Mouse (Mus musculus) neural tube, embryonic 13.5 days (tissue): ENCODE measurements around the gene Mettl24. TPM values are rescaled to one million over a fixed set of nuclear protein-coding genes. Genes with fewer than 3 reads are reported as not detected.
"Not testable (repeated sequence)": the region's sequence is repeated elsewhere in the genome, so short reads cannot be mapped to it uniquely, and the experiment has no call there.

ENCODE experiments used
- ATAC-seq: fragments of 200-750 bp; cut with Nextera tagmentation; 2 replicates; pipeline ENCODE4 v1.8.0; 2017; ENCODE audit warnings: low read depth, mild to moderate bottlenecking, moderate TSS enrichment, moderate library complexity
- H3K27ac ChIP-seq: fragments of 300-500 bp; sonication (generic); replicated peaks from 2 replicates; pipeline ENCODE4 v1.5.1; 2015; ENCODE audit warnings: moderate library complexity, mild to moderate bottlenecking, inconsistent platforms
- H3K27me3 ChIP-seq: fragments of 300-500 bp; sonication (generic); 2 replicates; pipeline ENCODE4 v1.6.1; 2015; ENCODE audit warnings: mild to moderate bottlenecking, inconsistent platforms
- H3K36me3 ChIP-seq: fragments of 300-500 bp; sonication (generic); 2 replicates; pipeline ENCODE4 v1.6.1; 2015; ENCODE audit warnings: mild to moderate bottlenecking, inconsistent platforms
- H3K4me1 ChIP-seq: fragments of 300-500 bp; sonication (generic); replicated peaks from 2 replicates; pipeline ENCODE4 v1.6.1; 2015; ENCODE audit warnings: inconsistent platforms
- H3K4me2 ChIP-seq: fragments of 300-500 bp; sonication (generic); 2 replicates; pipeline ENCODE4 v1.6.1; 2015; ENCODE audit warnings: inconsistent platforms, mild to moderate bottlenecking, moderate library complexity
- H3K4me3 ChIP-seq: fragments of 300-500 bp; sonication (generic); 2 replicates; pipeline ENCODE4 v1.5.1; 2015; ENCODE audit warnings: mild to moderate bottlenecking, inconsistent platforms
- H3K9ac ChIP-seq: fragments of 300-500 bp; sonication (generic); 2 replicates; pipeline ENCODE4 v1.6.1; 2015; ENCODE audit warnings: moderate library complexity, mild to moderate bottlenecking, inconsistent platforms
- H3K9me3 ChIP-seq: fragments of 300-500 bp; sonication (generic); 2 replicates; pipeline ENCODE4 v1.6.1; 2016; ENCODE audit warnings: inconsistent platforms
- WGBS: fragments of 180-500 bp; shearing (Covaris S2); methylation state at CpG from one replicate; pipeline ENCODE4 v1.1.7; 2015; 5-methylcytosine and 5-hydroxymethylcytosine counted together
- polyA plus RNA-seq: library from polyadenylated mRNA; unstranded; fragments of >200 nt; fragmentation: Nextera tagmentation; extraction: Ambion mirVana; gene quantifications from 2 replicates; pipeline ENCODE4 v1.2.1, GENCODE M21; 2015

Mettl24 gene
- polyA plus RNA-seq, 1 experiment from 2014 or later = 0.70 TPM

- ATAC-seq = 0 out of 2 replicates have a peak, but pooled peaks have one; percentile 46
Observed at GRCm38 (mm10) chr10:40751157-40751556, 68.1 kb downstream of the Mettl24 start.

GRCm38 (mm10) chr10:40753036-40753435 lies 70.0 kb downstream of the Mettl24 start:
- WGBS = 63% methylated on average over 3 of the region's 3 CpGs
- Histone ChIP-seq H3K27me3 (no peaks in the 10 kb centered on the region), H3K9ac (no peak overlapping the region), H3K4me2 (no peak overlapping the region), H3K27ac (no peak overlapping the region), H3K4me3 (no peak overlapping the region), H3K9me3 (no peaks in the 10 kb centered on the region), H3K36me3 (no peaks in the 10 kb centered on the region), H3K4me1 (peaks cover 37% of the 10 kb centered on the region)
- no peak for ATAC-seq

More at GRCm38 (mm10) chr10:40751157-40751556, 68.1 kb downstream of the Mettl24 start:
- peak overlapping the region; percentile 22; the same call in 1 of the 2 replicates for H3K9ac ChIP-seq
- 63% methylated on average over 13 of the region's 13 CpGs for WGBS
- no peaks in the 10 kb centered on the region for H3K27me3 ChIP-seq
- H3K4me1 ChIP-seq = peaks cover 37% of the 10 kb centered on the region
- H3K4me3 ChIP-seq = no peak overlapping the region
- peak overlapping the region; percentile 31 for H3K4me2 ChIP-seq
- H3K9me3 ChIP-seq = no peaks in the 10 kb centered on the region
- H3K36me3 ChIP-seq = no peaks in the 10 kb centered on the region
- H3K27ac ChIP-seq = peak overlapping the region; percentile 84

GRCm38 (mm10) chr10:40758171-40759010 lies 75.3 kb downstream of the Mettl24 start:
- Histone ChIP-seq H3K9ac (no peak overlapping the region), H3K4me1 (peaks cover 18% of the 10 kb centered on the region), H3K4me2 (no peak overlapping the region), H3K4me3 (no peak overlapping the region), H3K27me3 (no peaks in the 10 kb centered on the region), H3K36me3 (no peaks in the 10 kb centered on the region), H3K9me3 (no peaks in the 10 kb centered on the region), H3K27ac (no peak overlapping the region)
- ATAC-seq = no peak
- WGBS = 78% methylated on average over 11 of the region's 11 CpGs

- H3K9me3 ChIP-seq, H3K36me3 ChIP-seq, H3K4me3 ChIP-seq, ATAC-seq, H3K27ac ChIP-seq, H3K27me3 ChIP-seq, H3K4me2 ChIP-seq, H3K9ac ChIP-seq: not testable (repeated sequence)
- WGBS = 97% methylated on average over 23 of the region's 23 CpGs
- peaks cover 21% of the 10 kb centered on the region for H3K4me1 ChIP-seq
Observed at GRCm38 (mm10) chr10:40759391-40760194, 76.5 kb downstream of the Mettl24 start.

- Histone ChIP-seq H3K36me3 (no peaks in the 10 kb centered on the region), H3K9ac (no peak overlapping the region), H3K4me3 (no peak overlapping the region), H3K27me3 (no peaks in the 10 kb centered on the region), H3K27ac (no peak overlapping the region), H3K4me1 (peaks cover 21% of the 10 kb centered on the region), H3K9me3 (no peaks in the 10 kb centered on the region), H3K4me2 (no peak overlapping the region)
- 85% methylated on average over 9 of the region's 9 CpGs for WGBS
- no peak for ATAC-seq
Observed at GRCm38 (mm10) chr10:40760195-40761009, 77.3 kb downstream of the Mettl24 start.

GRCm38 (mm10) chr10:40761010-40761752 lies 78.1 kb downstream of the Mettl24 start:
- H3K27me3 ChIP-seq = no peaks in the 10 kb centered on the region
- no peaks in the 10 kb centered on the region for H3K36me3 ChIP-seq
- H3K4me3 ChIP-seq = no peak overlapping the region
- WGBS = 71% methylated on average over 9 of the region's 9 CpGs
- H3K4me2 ChIP-seq = no peak overlapping the region
- H3K9me3 ChIP-seq = no peaks in the 10 kb centered on the region
- ATAC-seq = no peak
- H3K4me1 ChIP-seq = peaks cover 21% of the 10 kb centered on the region
- no peak overlapping the region for H3K27ac ChIP-seq
- no peak overlapping the region for H3K9ac ChIP-seq

GRCm38 (mm10) chr10:40762624-40763023 lies 79.5 kb downstream of the Mettl24 start:
- no peak overlapping the region for H3K4me2 ChIP-seq
- 23% methylated on average over 6 of the region's 6 CpGs for WGBS
- H3K9ac ChIP-seq = no peak overlapping the region
- H3K9me3 ChIP-seq = no peaks in the 10 kb centered on the region
- ATAC-seq = peak; percentile 90
- H3K27ac ChIP-seq = no peak overlapping the region
- no peaks in the 10 kb centered on the region for H3K27me3 ChIP-seq
- H3K4me3 ChIP-seq = no peak overlapping the region
- H3K36me3 ChIP-seq = no peaks in the 10 kb centered on the region
- H3K4me1 ChIP-seq = peaks cover 21% of the 10 kb centered on the region

- WGBS = 31% methylated on average over 5 of the region's 5 CpGs
- H3K9ac ChIP-seq = no peak overlapping the region
- H3K4me2 ChIP-seq = no peak overlapping the region
- peak; percentile 60 for ATAC-seq
- H3K9me3 ChIP-seq = no peaks in the 10 kb centered on the region
- H3K27ac ChIP-seq = peak overlapping the region; percentile 46; the same call in 1 of the 2 replicates
- H3K36me3 ChIP-seq = no peaks in the 10 kb centered on the region
- peaks cover 21% of the 10 kb centered on the region for H3K4me1 ChIP-seq
- no peaks in the 10 kb centered on the region for H3K27me3 ChIP-seq
- H3K4me3 ChIP-seq = no peak overlapping the region
Observed at GRCm38 (mm10) chr10:40763084-40763720, 80.1 kb downstream of the Mettl24 start.

GRCm38 (mm10) chr10:40772266-40772665 lies 89.2 kb downstream of the Mettl24 start:
- Histone ChIP-seq H3K4me2 (no peak overlapping the region), H3K9ac (no peak overlapping the region), H3K36me3 (no peaks in the 10 kb centered on the region), H3K4me3 (no peak overlapping the region), H3K27ac (0 out of 2 replicates have a peak overlapping the region, but pooled peaks have one; percentile 56), H3K27me3 (no peaks in the 10 kb centered on the region), H3K9me3 (no peaks in the 10 kb centered on the region), H3K4me1 (peaks cover 11% of the 10 kb centered on the region)
- WGBS = 39% methylated on average over 4 of the region's 4 CpGs
- peak; percentile 86 for ATAC-seq

- H3K4me1 ChIP-seq = peaks cover 11% of the 10 kb centered on the region
- H3K4me3 ChIP-seq = no peak overlapping the region
- no peak for ATAC-seq
- no peak overlapping the region for H3K4me2 ChIP-seq
- WGBS = 55% methylated on average over 11 of the region's 11 CpGs
- H3K27me3 ChIP-seq = no peaks in the 10 kb centered on the region
- no peaks in the 10 kb centered on the region for H3K9me3 ChIP-seq
- no peak overlapping the region for H3K9ac ChIP-seq
- H3K36me3 ChIP-seq = no peaks in the 10 kb centered on the region
- H3K27ac ChIP-seq = no peak overlapping the region
Observed at GRCm38 (mm10) chr10:40775151-40775550, 92.1 kb downstream of the Mettl24 start.

GRCm38 (mm10) chr10:40775655-40776054 lies 92.6 kb downstream of the Mettl24 start:
- no peaks in the 10 kb centered on the region for H3K36me3 ChIP-seq
- WGBS = 84% methylated on average over 4 of the region's 4 CpGs
- H3K27ac ChIP-seq = no peak overlapping the region
- no peaks in the 10 kb centered on the region for H3K9me3 ChIP-seq
- no peak overlapping the region for H3K4me2 ChIP-seq
- no peak for ATAC-seq
- peaks cover 11% of the 10 kb centered on the region for H3K4me1 ChIP-seq
- no peak overlapping the region for H3K4me3 ChIP-seq
- no peaks in the 10 kb centered on the region for H3K27me3 ChIP-seq
- no peak overlapping the region for H3K9ac ChIP-seq
